Mouse (Mus musculus) left cerebral cortex, postnatal 14 days (tissue): ENCODE results near the gene Kcnmb3. TPM values are rescaled to one million over a fixed set of nuclear protein-coding genes. Genes with fewer than 3 reads are reported as not detected.
"Not testable (repeated sequence)": the region's sequence is repeated elsewhere in the genome, so short reads cannot be mapped to it uniquely, and the experiment has no call there.

Experiments
- DNase-seq, 2 experiments: peaks; one replicate each; pipeline ENCODE4 v3.0.0; 2021 to 2022; ENCODE audit warnings: low spot score in 2 of 2, mixed read lengths in 1 of 2
- intact Hi-C: fragments of 180-260 bp; cut with DNase I; formaldehyde crosslinking; loops from one replicate; pipeline ENCODE4 v1.15.1; 2025
- total RNA-seq, 2 experiments: library from RNA; stranded (reverse); gene quantifications; 2 replicates each; pipeline ENCODE4 v1.2.3; 2021

Kcnmb3 gene
- total RNA-seq, 2 experiments from 2014 or later = 0.75 TPM; not detected in 1

DNA sequence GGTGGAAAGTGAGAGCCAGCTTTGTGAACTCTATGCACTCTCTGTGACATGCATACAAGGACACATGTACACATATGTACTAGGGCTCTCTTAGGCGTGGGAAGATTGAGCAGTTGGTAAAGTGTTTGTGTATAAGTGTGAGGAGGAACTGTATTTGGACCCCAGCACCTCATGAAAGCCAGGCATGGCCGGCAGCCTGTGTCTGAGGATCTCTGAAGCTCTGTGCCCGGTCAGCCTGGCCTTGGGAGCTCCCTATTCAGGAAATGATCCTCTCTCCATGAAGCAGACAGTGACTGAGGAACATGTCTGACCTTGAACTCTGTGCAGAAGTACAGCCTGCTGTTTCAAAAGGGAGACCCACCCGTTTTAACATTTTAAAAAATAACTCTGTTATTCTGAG, 53.3 kb downstream of the Kcnmb3 start:
- intact Hi-C loops = no loop called here
- no peak for DNase-seq

DNA sequence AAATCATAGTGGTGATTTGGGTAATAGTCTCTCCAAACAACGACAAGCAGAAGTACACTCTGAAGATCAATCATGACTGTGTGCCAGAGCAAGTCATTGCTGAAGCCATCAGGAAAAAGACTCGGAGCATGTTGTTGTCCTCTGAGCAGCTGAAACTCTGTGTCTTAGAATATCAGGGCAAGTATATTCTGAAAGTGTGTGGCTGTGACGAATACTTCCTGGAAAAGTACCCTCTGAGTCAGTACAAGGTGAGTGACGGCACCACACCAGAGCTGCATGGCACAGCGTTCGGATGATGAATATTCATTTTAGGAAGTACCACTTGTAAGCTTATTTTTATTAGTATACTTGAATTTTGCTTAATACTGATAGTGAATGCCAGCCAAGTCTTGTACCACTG, 54.2 kb downstream of the Kcnmb3 start:
- intact Hi-C loops = no loop called here
- no peak for DNase-seq

GRCm38 (mm10) chr3:32437297-32437696, 54.7 kb downstream of the Kcnmb3 start:
- no peak for DNase-seq
- intact Hi-C loops = no loop called here

DNA sequence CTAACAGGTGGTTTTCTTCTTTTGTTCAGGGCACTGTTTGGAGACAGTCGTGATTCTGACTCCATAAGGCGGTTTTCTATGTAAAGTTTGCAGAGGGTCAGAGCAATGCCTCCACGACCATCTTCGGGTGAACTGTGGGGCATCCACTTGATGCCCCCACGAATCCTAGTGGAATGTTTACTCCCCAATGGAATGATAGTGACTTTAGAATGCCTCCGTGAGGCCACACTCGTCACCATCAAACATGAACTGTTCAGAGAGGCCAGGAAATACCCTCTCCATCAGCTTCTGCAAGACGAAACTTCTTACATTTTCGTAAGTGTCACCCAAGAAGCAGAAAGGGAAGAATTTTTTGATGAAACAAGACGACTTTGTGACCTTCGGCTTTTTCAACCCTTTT, 55.9 kb downstream of the Kcnmb3 start:
- no peak for DNase-seq
- intact Hi-C loops = no loop called here

DNA sequence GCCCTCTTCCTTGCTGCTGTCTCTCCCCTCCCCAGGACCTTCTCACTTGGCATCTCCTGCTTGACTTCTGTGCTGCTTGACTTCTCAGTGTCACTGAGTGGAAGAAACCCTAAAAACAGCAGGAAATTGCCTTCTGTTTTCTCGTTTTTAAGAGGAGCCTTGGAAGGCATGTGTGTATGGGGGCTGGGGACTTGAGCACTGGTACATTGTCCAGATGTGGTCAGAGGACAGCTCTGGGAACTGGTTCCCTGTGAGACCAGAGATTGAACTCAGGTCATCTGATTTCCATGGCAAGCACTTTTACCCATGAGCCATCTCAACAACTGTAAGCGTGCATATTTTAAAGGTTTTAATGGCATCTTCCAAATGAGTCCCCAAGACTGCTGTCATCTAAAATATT, 58.0 kb downstream of the Kcnmb3 start:
- intact Hi-C loops = no loop called here
- DNase-seq = no peak

- intact Hi-C loops = no loop called here
- DNase-seq = no peak
These were observed 61.6 kb downstream of the Kcnmb3 start for GRCm38 (mm10) chr3:32430394-32430793.

DNA sequence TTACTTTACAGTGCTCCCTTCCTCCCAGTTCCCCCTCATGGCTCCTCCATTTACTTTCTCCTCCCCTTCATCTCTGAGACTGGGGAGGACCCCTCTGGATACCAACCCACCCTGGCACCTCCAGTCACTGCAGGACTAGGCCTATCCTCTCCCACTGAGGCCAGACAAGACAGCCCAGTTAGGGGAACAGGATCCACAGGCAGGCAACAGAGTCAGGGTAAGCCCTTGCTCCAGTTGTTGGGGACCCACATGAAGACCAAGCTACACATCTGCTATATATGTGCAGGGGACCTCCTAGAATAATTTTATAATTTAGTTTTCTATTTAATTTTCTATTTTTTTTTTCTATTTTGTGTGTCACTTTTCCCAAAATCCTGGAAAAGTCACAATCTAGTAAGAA, 62.7 kb downstream of the Kcnmb3 start:
- DNase-seq, intact Hi-C loops: not testable (repeated sequence)

DNA sequence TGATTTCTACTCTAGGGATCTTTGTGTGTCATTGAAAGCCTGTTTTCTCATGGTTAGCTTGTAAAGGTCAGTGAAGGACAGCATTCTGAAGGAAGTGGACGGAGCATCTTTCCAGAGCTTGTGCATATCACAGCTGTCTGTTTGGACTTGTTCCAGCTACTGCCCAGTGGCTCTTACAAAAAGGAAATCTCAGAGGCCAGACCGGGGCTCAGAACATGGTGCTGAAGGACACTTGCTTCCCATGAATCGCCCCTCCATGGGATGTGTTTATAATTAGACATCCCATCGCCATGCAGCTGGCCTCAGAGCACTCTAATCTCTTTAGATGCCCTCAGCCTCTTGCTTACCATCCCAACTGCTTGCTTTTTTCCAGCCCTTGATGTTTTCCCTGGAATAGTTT, 63.1 kb downstream of the Kcnmb3 start:
- intact Hi-C loops = no loop called here
- DNase-seq = peak in 1 of 2 experiments; percentile 14

GRCm38 (mm10) chr3:32428361-32428760, 63.7 kb downstream of the Kcnmb3 start:
- intact Hi-C loops = no loop called here
- no peak for DNase-seq

DNA sequence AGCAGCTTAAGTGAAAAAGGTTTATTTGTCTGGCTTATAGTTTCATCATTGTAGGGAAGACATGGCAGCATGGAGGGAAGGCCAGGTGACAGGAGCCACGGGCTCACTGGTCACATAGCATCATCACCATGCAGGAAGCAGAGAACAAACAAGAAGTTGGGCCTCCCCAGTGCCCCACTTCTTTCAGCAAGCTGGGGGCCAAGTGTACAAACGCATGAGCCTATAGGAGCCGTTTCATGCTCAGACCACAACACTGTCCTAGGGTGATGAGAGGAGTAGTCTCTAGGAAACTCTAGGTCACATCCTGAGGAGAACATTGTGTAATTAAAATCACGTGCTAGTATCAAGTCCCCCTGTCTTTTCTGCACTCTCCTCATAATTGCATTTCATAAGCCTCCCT, 64.3 kb downstream of the Kcnmb3 start:
- DNase-seq = no peak
- intact Hi-C loops = no loop called here

Other genes with a start within 250 kb of the Kcnmb3 start
- 100 to 1,000 TPM; 104 to 117 TPM for gene Zmat3, start 126.2 kb downstream of the Kcnmb3 start, total RNA-seq
- 10 to 100 TPM; 55.0 to 59.2 TPM for gene Pik3ca, start 94.6 kb downstream of the Kcnmb3 start, total RNA-seq
- gene Zfp639, start 18.0 kb upstream of the Kcnmb3 start, total RNA-seq = 10 to 100 TPM; 34.7 to 37.1 TPM
- gene Mfn1, start 37.2 kb upstream of the Kcnmb3 start, total RNA-seq = 100 to 1,000 TPM in 1 of 2 experiments, 10 to 100 TPM in 1; 94.2 to 110 TPM
- 10 to 100 TPM; 91.0 to 98.4 TPM for gene Gnb4, start 124.4 kb upstream of the Kcnmb3 start, total RNA-seq
- 10 to 100 TPM; 14.8 to 15.1 TPM for gene Actl6a, start 214.1 kb upstream of the Kcnmb3 start, total RNA-seq
- gene Ndufb5, start 244.8 kb upstream of the Kcnmb3 start, total RNA-seq = 100 to 1,000 TPM; 187 to 207 TPM
- 10 to 100 TPM; 19.7 to 20.1 TPM for gene Mrpl47, start 245.4 kb upstream of the Kcnmb3 start, total RNA-seq